Mouse (Mus musculus) brain, embryonic 14.5 days (tissue): ENCODE results near the gene Odf3l1. TPM values are rescaled to one million over a fixed set of nuclear protein-coding genes. Genes with fewer than 3 reads are reported as not detected.
A peak's percentile ranks its signal among the peaks of the same experiment; 100 is the strongest.
"Not testable (repeated sequence)": the region's sequence is repeated elsewhere in the genome, so short reads cannot be mapped to it uniquely, and the experiment has no call there.

Experiments used
- DNase-seq: peaks from one replicate; pipeline ENCODE4 v3.0.0-alpha.2; 2011; ENCODE audit warnings: low read depth
- CTCF ChIP-seq: fragments of 200-500 bp; IDR thresholded peaks from 2 replicates; pipeline ENCODE4 v1.5.1; 2012; ENCODE audit warnings: inconsistent platforms, mild to moderate bottlenecking, moderate library complexity, borderline replicate concordance; ENCODE audit not compliant: insufficient read depth, insufficient read length; ENCODE audit errors: extremely low read depth
- POLR2A ChIP-seq: fragments of 200-500 bp; IDR thresholded peaks from 2 replicates; pipeline ENCODE4 v1.6.1; 2012; ENCODE audit warnings: mild to moderate bottlenecking, inconsistent platforms, borderline replicate concordance; ENCODE audit not compliant: poor library complexity, insufficient read depth, insufficient read length, severe bottlenecking; ENCODE audit errors: extremely low read depth
- polyA plus RNA-seq: library from polyadenylated mRNA; depleted of rRNA; stranded (reverse); fragments of >200 nt; gene quantifications from 2 replicates; pipeline ENCODE4 v1.2.3, GENCODE M21; 2012; rRNA removed

Odf3l1 gene
- 0.14 and 0.18 TPM in 2 replicates for polyA plus RNA-seq

DNA sequence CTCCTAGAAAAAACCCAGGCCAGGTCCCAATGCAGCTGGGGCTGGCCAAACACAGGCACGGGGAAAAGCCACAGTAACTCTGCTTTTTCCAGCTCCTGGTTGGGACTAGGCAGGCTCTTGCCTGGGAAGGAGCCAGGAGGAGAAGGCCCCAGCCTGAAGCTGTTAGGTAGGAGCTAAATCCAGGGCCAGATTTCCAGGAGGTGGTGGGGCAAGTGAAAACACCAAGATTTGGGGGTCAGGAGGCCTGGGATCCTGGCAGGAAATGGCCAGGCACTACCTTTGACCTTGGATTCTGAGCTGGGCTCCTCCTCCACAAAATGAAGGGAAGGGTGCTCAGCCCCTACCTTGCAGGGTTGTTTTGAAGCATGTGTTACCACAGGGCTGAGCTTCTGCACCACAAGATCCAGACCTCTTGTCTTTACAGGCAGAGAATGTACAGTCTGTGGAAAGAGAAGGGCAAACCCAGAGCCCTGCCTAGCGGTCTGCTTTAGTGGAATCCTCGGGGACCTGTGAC is at the start of gene Odf3l1:
TSS of gene Odf3l1 (minus strand) at position 464 of the 514 bp plus-strand sequence.
- TF ChIP-seq CTCF, result no peak

DNA sequence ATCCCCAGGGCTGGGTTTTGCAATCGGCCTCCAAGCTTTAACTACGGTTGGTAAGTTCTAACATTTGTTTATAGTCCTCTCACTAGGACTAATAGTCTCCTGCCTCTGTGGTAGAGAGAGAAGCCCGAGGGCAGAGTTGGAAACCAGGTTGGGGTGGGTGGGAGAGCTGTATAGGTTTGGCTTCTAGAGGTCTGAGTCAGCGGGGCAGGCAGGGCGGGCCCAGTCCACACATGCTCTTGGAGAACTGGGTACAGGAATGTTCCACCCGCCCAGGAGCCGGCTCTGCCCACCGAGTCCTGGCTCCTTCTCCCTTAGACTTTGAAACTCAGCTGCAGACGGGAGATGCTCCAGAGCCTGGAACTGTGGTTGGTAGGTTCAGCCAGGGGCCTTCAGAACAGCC is 49.5 kb upstream of the Odf3l1 start:
- TF ChIP-seq POLR2A (no peak), CTCF (no peak)
- no peak for DNase-seq

More for the DNA sequence above, at the start of gene Odf3l1:
- no peak for DNase-seq

- no peak for DNase-seq
- TF ChIP-seq CTCF (no peak), POLR2A (no peak)
Observed at GRCm38 (mm10) chr9:56911017-56911416, 46.5 kb upstream of the Odf3l1 start.

DNA sequence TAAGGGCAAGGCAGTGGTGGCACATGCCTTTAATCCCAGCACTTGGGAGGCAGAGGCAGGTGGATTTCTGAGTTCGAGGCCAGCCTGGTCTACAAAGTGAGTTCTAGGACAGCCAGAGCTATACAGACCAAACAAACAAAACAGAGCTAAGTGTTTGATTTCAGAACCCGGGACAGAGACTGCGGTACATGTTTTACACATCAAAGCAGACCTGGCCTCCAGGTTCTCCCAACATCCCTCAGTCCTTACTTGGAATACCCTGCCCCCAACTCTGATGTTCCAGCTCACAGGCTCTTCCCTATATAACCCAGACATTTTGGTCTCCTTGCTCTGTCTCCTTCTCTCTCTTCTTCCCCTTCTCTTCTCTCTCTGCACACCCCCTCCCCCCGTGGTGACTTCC is 45.5 kb upstream of the Odf3l1 start:
- not testable (repeated sequence) for DNase-seq

DNA sequence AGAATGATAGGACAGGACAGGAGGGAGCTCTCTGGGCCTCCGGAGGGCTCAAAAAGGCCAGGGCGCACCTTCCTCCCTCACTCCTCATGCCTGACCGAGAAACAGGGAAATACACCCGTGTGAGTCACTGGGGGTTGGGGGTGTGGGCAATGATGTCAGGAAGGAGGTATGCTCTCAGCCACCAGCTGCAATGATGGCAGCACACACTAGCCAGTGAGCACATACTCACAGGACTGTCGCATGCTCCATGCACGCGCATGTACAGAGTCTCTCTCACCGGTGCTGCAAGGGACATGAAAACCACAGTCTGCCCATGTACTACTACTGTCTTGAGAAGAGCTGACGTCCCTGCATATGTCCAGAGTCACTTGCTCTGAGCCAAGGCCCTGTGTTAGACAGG is 43.1 kb upstream of the Odf3l1 start:
- no peak for DNase-seq
- TF ChIP-seq CTCF (no peak), POLR2A (no peak)

DNA sequence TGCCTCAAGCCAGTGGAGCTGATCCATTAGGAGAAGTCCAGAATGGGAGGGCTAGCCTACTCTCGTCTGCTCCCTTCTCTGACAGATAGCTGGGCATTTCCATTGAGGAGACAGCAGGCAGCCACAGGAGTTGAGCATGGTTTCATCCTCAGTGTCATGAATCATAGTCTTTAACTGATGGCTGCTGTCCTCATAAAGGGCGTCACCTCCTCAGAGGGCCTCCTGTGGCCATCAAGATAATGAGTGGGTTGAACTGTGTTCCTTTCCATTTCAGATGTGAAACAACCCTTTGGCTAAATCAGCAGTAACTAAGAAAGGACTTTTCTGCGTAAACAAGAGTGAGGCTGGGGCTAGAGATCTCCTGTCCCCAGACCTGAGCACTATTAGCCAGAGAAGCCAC is 39.2 kb upstream of the Odf3l1 start:
- no peak for DNase-seq
- TF ChIP-seq CTCF (no peak), POLR2A (no peak)

DNA sequence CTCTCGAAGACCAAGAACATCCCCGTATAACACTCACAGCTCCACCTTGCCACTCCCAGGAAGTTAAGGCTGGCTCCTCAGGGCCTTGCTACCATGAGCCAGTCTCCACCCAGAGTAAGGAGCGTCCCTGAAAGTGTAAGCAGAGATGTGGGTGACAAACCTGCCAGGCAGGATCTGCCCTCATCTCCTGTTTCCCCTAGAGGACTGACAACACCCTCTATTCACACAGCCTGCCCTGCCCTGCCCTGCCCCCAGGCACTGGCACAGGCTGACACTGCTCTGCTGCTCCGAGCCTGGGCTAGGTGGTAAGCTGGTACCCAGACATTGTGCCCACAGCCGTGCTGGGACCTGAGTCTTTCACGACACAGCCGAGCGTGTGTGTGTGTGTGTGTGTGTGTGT is 36.7 kb upstream of the Odf3l1 start:
- TF ChIP-seq POLR2A (no peak), CTCF (no peak)
- DNase-seq, result no peak

DNA sequence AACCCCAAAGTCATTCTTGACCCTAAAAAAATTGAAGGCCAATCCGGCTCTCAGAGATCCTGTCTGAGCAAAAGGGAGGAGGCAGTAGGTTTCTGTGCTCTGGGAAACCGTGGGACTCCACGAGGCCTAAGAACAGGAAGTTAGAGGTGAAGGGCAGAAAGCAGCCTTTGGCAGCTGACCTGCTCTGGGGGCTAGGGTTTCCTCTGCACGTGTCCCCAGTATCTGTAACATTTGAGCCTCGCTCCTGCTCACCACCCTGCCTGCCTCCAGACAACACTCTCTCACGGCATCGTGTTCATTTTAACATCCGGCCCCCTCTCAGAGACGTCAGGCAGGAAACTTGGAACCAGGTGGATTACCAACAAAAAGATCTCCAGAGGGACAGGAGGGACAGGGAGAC is 36.1 kb upstream of the Odf3l1 start:
- DNase-seq, result no peak
- TF ChIP-seq POLR2A (no peak), CTCF (no peak)

GRCm38 (mm10) chr9:56900060-56900459 is 35.6 kb upstream of the Odf3l1 start:
- DNase-seq, result no peak
- no peak for TF ChIP-seq POLR2A
- no peak for TF ChIP-seq CTCF

- TF ChIP-seq CTCF (no peak), POLR2A (no peak)
- DNase-seq, result no peak
Observed at GRCm38 (mm10) chr9:56899409-56899808, 34.9 kb upstream of the Odf3l1 start.

DNA sequence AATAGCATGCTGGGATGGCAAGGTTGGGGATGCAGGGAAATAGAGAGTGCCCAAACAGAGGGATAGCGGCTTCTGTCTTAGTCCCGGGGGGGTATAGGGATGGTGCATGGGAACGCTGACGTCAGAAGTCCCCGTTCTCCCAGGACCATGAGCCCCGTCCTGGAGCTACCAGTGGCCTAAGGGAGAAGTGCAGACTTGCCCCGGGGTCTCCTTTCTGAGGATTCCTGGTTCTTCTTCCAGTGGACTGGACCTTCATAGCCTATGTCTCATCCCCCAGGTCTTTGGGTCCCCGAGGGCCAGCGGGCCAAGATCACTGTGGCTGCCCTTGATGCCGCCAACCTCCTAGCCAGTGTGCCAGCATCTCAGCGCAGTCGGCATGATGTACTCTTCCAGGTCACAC is 32.3 kb upstream of the Odf3l1 start:
- no peak for DNase-seq
- TF ChIP-seq CTCF (no peak), POLR2A (no peak)

DNA sequence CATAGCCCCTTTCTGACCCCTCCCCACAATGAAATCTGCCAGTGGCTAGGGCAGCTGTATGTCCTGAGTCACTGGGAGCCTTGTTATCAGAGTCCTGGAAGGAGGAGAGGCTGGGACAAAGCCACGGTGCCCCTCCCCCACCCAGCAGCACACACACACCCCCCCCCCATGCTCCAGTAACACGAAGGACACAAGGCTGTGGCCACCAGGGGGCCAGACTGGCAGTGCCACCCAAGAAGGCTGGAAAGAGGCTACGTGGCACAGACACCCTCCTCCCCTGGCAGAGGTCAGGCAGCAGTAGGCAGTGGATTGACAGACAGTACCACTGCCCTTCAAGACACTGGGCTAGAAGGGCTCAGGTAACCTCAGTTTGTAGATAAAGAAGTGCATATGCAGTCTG is 29.5 kb upstream of the Odf3l1 start:
- TF ChIP-seq POLR2A, result no peak
- TF ChIP-seq CTCF, result peak; percentile 42; the same call in 1 of the 2 replicates
- DNase-seq, result peak; percentile 61

DNA sequence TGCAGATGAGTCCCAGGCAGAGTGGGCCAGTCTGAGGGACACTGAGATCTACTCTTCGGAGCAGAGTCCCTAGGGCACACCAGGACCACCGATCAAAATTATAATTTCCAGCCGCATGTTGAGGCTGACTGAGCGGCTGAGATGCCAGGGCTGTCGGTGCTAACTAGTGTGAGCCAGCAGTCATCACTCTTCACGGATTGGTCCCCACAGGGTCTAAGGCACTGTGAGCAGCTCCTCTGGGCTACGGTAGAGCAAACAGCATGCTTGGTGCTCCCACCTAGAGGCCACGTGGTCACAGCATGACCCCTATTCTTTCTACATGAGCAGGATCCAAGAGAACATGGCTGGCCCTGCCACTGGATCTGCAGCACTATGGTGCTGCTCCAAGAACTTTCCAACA is 28.8 kb upstream of the Odf3l1 start:
- TF ChIP-seq CTCF (no peak), POLR2A (no peak)
- no peak for DNase-seq

DNA sequence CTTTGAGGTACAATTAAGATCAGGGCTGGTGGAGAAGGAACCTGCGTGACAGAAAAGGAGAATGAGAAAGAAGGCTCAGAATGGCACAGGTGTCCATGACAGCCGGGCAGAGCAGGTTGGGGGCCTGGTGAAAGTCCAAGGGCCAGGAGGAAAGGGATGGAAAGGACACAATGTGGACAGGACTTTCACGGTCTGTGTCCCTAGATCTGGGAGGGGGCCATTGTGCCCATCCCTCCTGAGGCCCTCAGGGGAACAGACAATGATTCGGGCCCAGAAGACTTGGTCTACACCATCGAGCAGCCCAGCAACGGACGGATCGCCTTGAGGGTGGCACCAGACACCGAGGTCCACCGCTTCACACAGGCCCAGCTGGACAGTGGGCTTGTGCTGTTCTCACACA is 27.6 kb upstream of the Odf3l1 start:
- DNase-seq, result no peak
- TF ChIP-seq CTCF, result no peak
- no peak for TF ChIP-seq POLR2A
